Mouse (Mus musculus): Measurements from ENCODE around the gene Sumf1.

DNA sequence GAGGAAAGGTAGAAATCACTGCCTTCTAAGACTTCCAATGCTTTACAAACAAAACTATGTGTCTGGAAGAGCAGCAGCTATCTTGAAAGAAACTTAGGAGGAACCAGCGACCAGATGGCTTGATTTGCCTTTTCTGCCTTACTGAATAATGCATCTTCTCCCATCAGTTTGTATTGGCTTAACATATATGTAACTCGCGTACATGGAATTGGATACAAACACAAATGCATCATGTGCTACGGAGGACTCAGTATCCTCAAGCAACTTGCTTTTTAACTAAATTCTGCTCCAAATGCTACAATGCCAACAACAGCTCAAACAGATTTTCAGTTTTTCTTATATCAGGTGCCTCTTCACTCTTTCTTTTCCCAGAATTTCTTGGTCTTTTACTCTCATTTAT lies 36.1 kb downstream of the Sumf1 start:
- TF ChIP-seq POLR2A (IDR thresholded peaks at IDR 0.05; ENCODE audit: borderline replicate concordance, control insufficient read depth, low read depth, low read length) = no peak
- no peak for TF ChIP-seq CTCF (IDR thresholded peaks at IDR 0.05; ENCODE audit: control insufficient read depth, insufficient read depth, low read length)

Data from bone marrow, adult 2 months (tissue).